Mouse (Mus musculus): Measurements from ENCODE around the gene Tbccd1. TPM values are rescaled to one million over a fixed set of nuclear protein-coding genes. Genes with fewer than 3 reads are reported as not detected.

The Tbccd1 gene
- total RNA-seq (2021) = 1 to 10 TPM; 9.1 to 9.9 TPM
- long read RNA-seq, experiment 1, partial matches to known transcripts = 1 of 5 reads
- long read RNA-seq, experiment 1, other reads (novel, unspliced or antisense) = 1 of 5 reads
- long read RNA-seq, experiment 2, partial matches to known transcripts = 5 of 22 reads
- long read RNA-seq, experiment 2, other reads (novel, unspliced or antisense) = 13 of 22 reads

DNA sequence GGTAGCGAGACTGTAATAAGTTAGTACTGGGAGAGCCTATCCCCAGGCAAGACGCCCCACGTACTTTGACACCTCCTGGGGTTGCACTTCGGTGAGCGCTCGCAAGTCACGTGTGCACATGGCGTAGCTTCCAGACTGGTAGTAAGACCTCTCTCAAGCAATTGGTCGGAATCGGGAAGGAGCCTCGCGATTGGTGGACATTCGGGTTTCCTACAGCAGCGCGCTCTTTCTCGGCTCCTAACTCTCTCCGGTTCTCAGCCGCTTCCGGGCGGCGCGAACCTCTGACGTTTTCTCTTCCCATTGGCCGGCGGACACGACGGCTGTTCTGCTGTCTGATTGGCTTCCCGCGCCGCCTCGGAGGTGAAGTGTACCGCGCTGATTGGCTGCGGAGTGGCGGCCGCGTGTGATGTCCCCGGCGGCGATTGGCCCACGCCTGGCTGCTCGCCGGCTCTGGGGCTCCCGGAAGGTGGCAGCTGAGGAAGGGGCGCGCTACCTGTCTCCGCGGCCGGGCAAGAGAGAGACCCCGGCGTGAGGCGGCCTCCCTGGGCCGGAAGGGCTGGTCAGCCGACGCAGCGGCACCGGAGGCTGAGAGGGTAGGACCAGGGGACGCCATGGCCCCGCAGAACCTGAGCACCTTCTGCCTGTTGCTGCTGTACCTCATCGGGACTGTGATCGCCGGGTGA lies at the start of gene Tbccd1, which contains the start of gene Dnajb11:
Gene Tbccd1 (minus strand): TSS at position 239 of the 683 bp plus-strand sequence.
Gene Dnajb11 (plus strand): TSS at position 415 of the 683 bp plus-strand sequence.
- intact Hi-C loops (cut with DNase I) = loop anchor here (5.0 kb wide), 1 partner anchor 250 kb away; the partner anchor contains the start of gene Eif4a2

DNA sequence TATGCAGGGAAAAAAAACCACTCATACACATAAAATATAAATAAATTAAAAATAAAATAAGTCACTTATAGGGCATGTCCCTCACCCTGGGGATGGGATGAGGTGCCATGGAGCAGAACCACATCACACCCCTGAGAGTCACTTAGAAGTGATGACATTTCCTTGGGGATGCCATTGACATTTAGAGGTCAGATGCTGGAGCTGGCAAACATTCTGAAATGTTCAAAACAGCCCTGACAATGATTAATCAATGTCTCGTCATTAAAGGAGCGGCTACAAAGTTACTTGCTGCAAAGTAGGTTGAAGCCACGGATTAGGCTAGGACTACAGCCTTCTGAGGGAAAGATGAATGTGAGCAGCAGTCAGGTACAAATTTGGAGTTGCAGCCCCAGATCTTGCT lies 43.9 kb upstream of the Tbccd1 start:
- no peak for DNase-seq
- intact Hi-C loops (cut with DNase I) = no loop called here

More for the DNA sequence above, at the start of gene Tbccd1, which contains the start of gene Dnajb11:
- DNase-seq = peak; percentile 98 to 99

DNA sequence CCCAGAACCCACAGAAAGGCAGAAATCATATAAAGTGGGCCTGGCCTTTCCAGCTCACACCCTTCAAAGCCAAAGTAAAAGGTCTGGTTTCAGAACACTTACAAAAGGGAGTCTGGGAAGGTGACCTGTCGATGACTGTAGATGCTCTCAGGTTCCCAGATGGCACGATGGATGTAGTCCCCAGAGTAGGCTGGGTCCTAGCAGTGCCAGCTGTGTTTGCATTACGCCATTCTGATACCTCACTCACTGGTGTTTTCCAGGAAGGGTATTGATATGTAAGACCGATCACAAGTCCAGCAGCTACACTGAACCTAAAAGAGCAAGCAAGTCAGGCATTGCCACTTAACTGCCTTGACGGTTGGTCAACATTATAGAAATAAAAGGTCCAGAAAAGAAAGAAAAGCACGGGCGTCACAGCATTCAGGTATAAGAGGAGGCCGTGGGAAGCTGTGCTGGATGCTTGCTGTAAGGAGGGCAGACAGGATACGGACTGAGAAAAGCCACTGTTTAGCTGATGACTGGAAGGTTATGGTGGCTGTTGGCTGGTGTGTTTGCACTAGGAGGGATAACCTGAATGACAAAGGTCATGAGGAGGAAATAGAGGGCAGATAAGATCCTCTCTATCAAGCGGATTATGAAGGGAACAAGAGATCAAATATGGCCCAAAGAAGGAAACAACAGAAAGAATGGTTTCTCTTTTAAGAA lies 42.5 kb upstream of the Tbccd1 start:
- intact Hi-C loops (cut with DNase I) = no loop called here
- no peak for DNase-seq

DNA sequence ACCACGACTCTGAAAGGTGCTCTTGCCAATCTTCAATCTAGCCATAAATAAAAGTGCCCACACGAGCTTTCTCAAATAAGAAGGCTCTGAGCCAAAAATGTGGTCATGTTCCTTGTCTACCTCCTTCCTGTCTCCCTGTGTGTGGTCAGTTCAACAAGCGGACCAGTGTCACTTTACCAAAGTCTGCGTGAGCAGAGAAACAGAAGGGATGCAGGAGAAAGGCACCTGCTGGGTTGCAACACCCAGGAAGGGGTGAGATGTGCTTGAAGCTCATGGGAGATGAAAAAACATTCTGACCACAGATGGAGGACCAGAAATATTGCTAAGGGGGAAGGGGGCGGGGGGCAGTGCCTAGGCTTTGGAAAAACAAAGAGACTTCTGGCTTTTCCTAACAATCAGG lies 41.9 kb upstream of the Tbccd1 start:
- no peak for DNase-seq
- intact Hi-C loops (cut with DNase I) = no loop called here

DNA sequence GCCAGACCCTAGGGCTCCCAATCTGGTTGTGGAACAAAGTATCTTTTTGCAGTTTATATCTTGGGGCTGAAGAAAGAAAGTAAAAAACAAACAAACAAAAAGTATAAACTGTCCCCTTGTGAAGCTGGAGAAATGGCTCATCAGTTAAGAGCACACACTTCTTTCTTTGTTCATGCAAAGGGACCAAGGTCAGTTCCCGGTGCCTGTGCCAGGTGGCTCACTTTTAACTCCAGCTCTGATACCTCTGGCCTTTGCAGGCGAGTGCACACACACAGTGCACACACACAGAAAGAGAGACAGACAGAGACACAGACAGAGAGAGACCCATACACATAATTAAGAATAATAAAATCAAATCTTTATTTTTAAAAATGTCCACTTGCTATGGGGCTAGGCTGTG lies 39.1 kb upstream of the Tbccd1 start:
- intact Hi-C loops (cut with DNase I) = no loop called here
- DNase-seq = no peak

DNA sequence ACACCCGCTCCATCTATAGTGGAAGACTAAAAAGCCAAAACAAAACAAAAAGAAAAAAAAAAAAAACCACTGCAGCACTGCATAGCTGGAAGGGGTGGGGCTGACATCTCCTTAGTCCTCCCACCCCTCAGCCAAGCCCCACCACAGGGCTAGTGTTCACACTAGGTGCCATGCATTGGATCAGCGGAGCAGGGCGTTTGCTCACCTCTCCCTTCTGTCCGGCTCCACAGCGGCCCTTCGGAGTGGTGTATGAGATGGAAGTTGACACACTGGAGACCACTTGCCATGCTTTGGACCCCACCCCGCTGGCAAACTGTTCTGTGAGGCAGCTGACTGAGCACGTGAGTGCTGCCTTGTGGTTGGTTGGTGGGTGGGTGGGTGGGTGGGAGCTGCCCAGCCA lies 36.6 kb upstream of the Tbccd1 start:
- intact Hi-C loops (cut with DNase I) = no loop called here
- DNase-seq = no peak

DNA sequence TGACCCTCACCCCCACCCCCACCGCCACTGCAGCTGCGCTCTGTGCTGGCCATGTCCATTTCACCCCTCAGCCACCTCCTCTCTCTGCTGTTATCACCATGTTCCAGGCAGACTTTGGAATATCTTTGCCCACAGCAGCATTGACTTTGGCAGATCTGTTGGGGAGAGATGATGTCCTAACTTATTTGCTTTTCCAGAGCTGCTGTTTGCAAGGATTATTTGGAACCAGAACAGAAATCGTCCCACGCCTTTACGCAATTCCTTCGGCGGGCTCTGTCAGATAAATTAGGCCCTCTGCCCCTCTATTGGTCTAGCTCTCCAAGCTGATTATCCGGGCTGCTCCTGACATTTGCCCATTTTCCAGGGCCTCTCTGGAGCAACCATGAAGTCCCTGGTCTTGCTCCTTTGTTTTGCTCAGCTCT lies 34.3 kb upstream of the Tbccd1 start:
- intact Hi-C loops (cut with DNase I) = no loop called here
- no peak for DNase-seq

- no peak for DNase-seq
- intact Hi-C loops (cut with DNase I) = no loop called here
These were observed 33.4 kb upstream of the Tbccd1 start, which contains the start of gene Ahsg for GRCm38 (mm10) chr16:22890683-22891510. Gene Ahsg, plus strand, starts transcription at chr16:22891277.

GRCm38 (mm10) chr16:22889716-22890115 lies 32.2 kb upstream of the Tbccd1 start:
- no peak for DNase-seq
- intact Hi-C loops (cut with DNase I) = no loop called here

DNA sequence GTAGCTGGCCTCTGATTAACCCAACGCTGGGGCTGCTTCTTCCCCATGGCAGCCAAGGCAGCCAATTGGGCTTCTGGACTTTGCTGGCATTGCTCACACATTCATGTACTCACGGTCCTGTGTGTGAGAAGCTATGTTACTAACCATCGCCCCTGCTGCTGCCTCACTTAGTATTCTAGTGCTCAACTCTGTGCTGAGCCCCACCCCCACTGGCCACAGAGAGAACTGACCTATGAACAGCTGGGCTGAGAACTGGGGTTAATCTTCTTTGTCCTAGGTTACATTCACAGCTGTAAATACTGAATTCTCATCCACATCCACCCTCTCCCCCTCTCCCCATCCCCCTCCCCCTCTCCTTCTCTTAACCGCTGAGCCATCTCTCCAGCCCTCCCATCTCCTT lies 31.4 kb upstream of the Tbccd1 start:
- intact Hi-C loops (cut with DNase I) = no loop called here
- no peak for DNase-seq

GRCm38 (mm10) chr16:22886726-22887125 lies 29.3 kb upstream of the Tbccd1 start:
- intact Hi-C loops (cut with DNase I) = no loop called here
- DNase-seq = no peak

- no peak for DNase-seq
- intact Hi-C loops (cut with DNase I) = no loop called here
These were observed 27.9 kb upstream of the Tbccd1 start for GRCm38 (mm10) chr16:22885356-22885755.

- DNase-seq = no peak
- intact Hi-C loops (cut with DNase I) = no loop called here
These were observed 26.0 kb upstream of the Tbccd1 start for GRCm38 (mm10) chr16:22883441-22883840.

DNA sequence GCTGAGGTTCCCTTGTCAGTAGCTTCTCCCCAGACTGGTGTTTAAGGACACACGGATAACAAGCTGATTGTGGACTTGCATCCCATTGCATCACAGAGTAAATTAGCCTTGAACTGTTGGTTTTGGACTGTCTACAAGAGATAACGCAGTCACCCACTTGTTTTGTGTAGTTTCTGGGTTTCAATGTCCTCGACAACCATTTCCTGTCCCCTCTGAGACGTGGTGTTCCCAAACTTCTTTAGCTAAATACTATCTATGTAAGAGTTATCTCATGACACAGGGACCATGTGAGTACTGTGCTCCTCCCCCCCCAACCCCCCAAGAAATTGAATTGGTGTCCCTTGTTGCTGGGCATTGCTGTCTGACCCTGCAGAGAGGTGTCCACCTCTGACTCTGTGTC lies 24.0 kb upstream of the Tbccd1 start:
- intact Hi-C loops (cut with DNase I) = no loop called here
- DNase-seq = no peak

DNA sequence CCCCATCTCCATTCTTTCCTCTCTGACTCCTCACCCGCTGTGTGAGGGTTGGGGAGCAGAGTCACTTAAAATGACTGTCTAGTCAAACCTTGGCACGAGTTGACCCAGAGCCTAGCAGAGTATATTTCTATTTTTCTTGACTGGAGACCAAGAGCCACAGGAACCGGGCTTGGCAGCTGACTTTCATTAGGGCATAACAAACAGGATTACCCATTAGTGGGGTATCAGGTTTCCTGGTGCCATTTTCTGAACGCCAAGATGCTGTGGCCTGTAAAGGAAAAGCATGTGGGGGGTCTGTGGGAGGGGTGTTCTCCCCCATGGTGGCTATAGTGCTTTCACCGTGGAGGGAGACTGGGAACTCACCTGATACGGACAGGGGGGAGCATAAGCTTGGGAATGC lies 23.4 kb upstream of the Tbccd1 start:
- intact Hi-C loops (cut with DNase I) = no loop called here
- no peak for DNase-seq

- intact Hi-C loops (cut with DNase I) = loop anchor here (5.0 kb wide), 1 partner anchor 72 kb away; the partner anchor contains the start of gene Hrg
- DNase-seq = no peak
These were observed 22.6 kb upstream of the Tbccd1 start for GRCm38 (mm10) chr16:22879945-22880595.

GRCm38 (mm10) chr16:22878716-22879115 lies 21.2 kb upstream of the Tbccd1 start:
- intact Hi-C loops (cut with DNase I) = loop anchor here (5.0 kb wide), 1 partner anchor 74 kb away; the partner anchor contains the start of gene Hrg

GRCm38 (mm10) chr16:22877660-22878390 lies 20.4 kb upstream of the Tbccd1 start:
- intact Hi-C loops (cut with DNase I) = loop anchor here (2.0 to 5.0 kb wide), 3 partner anchors 74 to 257 kb away; partner anchors contain the start of gene Hrg

More at GRCm38 (mm10) chr16:22878716-22879115, 21.2 kb upstream of the Tbccd1 start:
- no peak for DNase-seq

More at GRCm38 (mm10) chr16:22877660-22878390, 20.4 kb upstream of the Tbccd1 start:
- DNase-seq = no peak

Measured in heart, postnatal 14 days (tissue).